Mouse (Mus musculus) midbrain, embryonic 13.5 days (tissue): ENCODE results near the gene Cnpy2. TPM values are rescaled to one million over a fixed set of nuclear protein-coding genes. Genes with fewer than 3 reads are reported as not detected.
"Not testable (repeated sequence)": the region's sequence is repeated elsewhere in the genome, so short reads cannot be mapped to it uniquely, and the experiment has no call there.

ENCODE experiments used
- ATAC-seq: fragments of 200-750 bp; cut with Nextera tagmentation; 2 replicates; pipeline ENCODE4 v1.8.0; 2017; ENCODE audit warnings: mild to moderate bottlenecking, moderate TSS enrichment, moderate library complexity
- H3K27ac ChIP-seq: fragments of 300-500 bp; sonication (generic); 2 replicates; pipeline ENCODE4 v1.5.1; 2015; ENCODE audit warnings: inconsistent platforms, mild to moderate bottlenecking, moderate library complexity
- H3K27me3 ChIP-seq: fragments of 300-500 bp; sonication (generic); 2 replicates; pipeline ENCODE4 v1.6.1; 2015; ENCODE audit warnings: mild to moderate bottlenecking, inconsistent platforms
- H3K36me3 ChIP-seq: fragments of 300-500 bp; sonication (generic); 2 replicates; pipeline ENCODE4 v1.6.1; 2015; ENCODE audit warnings: mild to moderate bottlenecking, inconsistent platforms
- H3K4me1 ChIP-seq: fragments of 300-500 bp; sonication (generic); replicated peaks from 2 replicates; pipeline ENCODE4 v1.6.1; 2015; ENCODE audit warnings: inconsistent platforms
- H3K4me2 ChIP-seq: fragments of 300-500 bp; sonication (generic); replicated peaks from 2 replicates; pipeline ENCODE4 v1.6.1; 2015; ENCODE audit warnings: moderate library complexity, mild to moderate bottlenecking, inconsistent platforms
- H3K4me3 ChIP-seq: fragments of 300-500 bp; sonication (generic); replicated peaks from 2 replicates; pipeline ENCODE4 v1.5.1; 2015; ENCODE audit warnings: mild to moderate bottlenecking, inconsistent platforms
- H3K9ac ChIP-seq: fragments of 300-500 bp; sonication (generic); replicated peaks from 2 replicates; pipeline ENCODE4 v1.6.1; 2015; ENCODE audit warnings: mild to moderate bottlenecking, inconsistent platforms
- H3K9me3 ChIP-seq: fragments of 300-500 bp; sonication (generic); 2 replicates; pipeline ENCODE4 v1.6.1; 2016; ENCODE audit warnings: mild to moderate bottlenecking, inconsistent platforms
- WGBS: fragments of 180-500 bp; shearing (Covaris S2); methylation state at CpG from one replicate; pipeline ENCODE4 v1.1.7; 2015; 5-methylcytosine and 5-hydroxymethylcytosine counted together
- polyA plus RNA-seq: library from polyadenylated mRNA; unstranded; fragments of >200 nt; fragmentation: Nextera tagmentation; extraction: Ambion mirVana; gene quantifications from 2 replicates; pipeline ENCODE4 v1.2.1, GENCODE M21; 2015

The Cnpy2 gene
- polyA plus RNA-seq, 1 experiment from 2014 or later, result 230 TPM

- no peak overlapping the region for H3K4me2 ChIP-seq
- no peak overlapping the region for H3K9ac ChIP-seq
- H3K36me3 ChIP-seq, result peaks cover 45% of the 10 kb centered on the region
- H3K9me3 ChIP-seq, result no peaks in the 10 kb centered on the region
- H3K4me3 ChIP-seq, result no peak overlapping the region
- 95% methylated on average over 8 of the region's 8 CpGs for WGBS
- peaks cover 16% of the 10 kb centered on the region for H3K4me1 ChIP-seq
- no peak overlapping the region for H3K27ac ChIP-seq
- no peak for ATAC-seq
- H3K27me3 ChIP-seq, result no peaks in the 10 kb centered on the region
Observed at GRCm38 (mm10) chr10:128326825-128327224, 4.6 kb downstream of the Cnpy2 start.

- Histone ChIP-seq H3K9ac (no peak overlapping the region), H3K27me3 (no peaks in the 10 kb centered on the region), H3K4me1 (peaks cover 15% of the 10 kb centered on the region), H3K4me2 (no peak overlapping the region), H3K9me3 (no peaks in the 10 kb centered on the region), H3K36me3 (peaks cover 45% of the 10 kb centered on the region), H3K27ac (no peak overlapping the region), H3K4me3 (no peak overlapping the region)
- 90% methylated on average over 10 of the region's 10 CpGs for WGBS
- ATAC-seq, result no peak
Observed at GRCm38 (mm10) chr10:128327610-128328009, 5.4 kb downstream of the Cnpy2 start.

GRCm38 (mm10) chr10:128332358-128333249 is 10.3 kb downstream of the Cnpy2 start:
- not testable (repeated sequence) for H3K27ac ChIP-seq, H3K9ac ChIP-seq, H3K4me3 ChIP-seq, H3K27me3 ChIP-seq, H3K9me3 ChIP-seq, H3K4me2 ChIP-seq, H3K4me1 ChIP-seq, ATAC-seq
- 75% methylated on average over 6 of the region's 6 CpGs for WGBS
- H3K36me3 ChIP-seq, result peaks cover 17% of the 10 kb centered on the region

- 8% methylated on average over 4 of the region's 4 CpGs for WGBS
- peaks cover 24% of the 10 kb centered on the region for H3K4me1 ChIP-seq
- peaks cover 3% of the 10 kb centered on the region; the same call in 1 of the 2 replicates for H3K36me3 ChIP-seq
- H3K27me3 ChIP-seq, result no peaks in the 10 kb centered on the region
- H3K27ac ChIP-seq, result no peak overlapping the region
- no peak for ATAC-seq
- H3K9ac ChIP-seq, result no peak overlapping the region
- no peaks in the 10 kb centered on the region for H3K9me3 ChIP-seq
- H3K4me3 ChIP-seq, result no peak overlapping the region
- H3K4me2 ChIP-seq, result no peak overlapping the region
Observed at GRCm38 (mm10) chr10:128335582-128335981, 13.3 kb downstream of the Cnpy2 start.

GRCm38 (mm10) chr10:128336195-128336594 is 13.9 kb downstream of the Cnpy2 start:
- H3K9ac ChIP-seq, result no peak overlapping the region
- peaks cover 27% of the 10 kb centered on the region for H3K4me1 ChIP-seq
- no peaks in the 10 kb centered on the region for H3K9me3 ChIP-seq
- ATAC-seq, result no peak
- no peaks in the 10 kb centered on the region for H3K27me3 ChIP-seq
- peaks cover 3% of the 10 kb centered on the region; the same call in 1 of the 2 replicates for H3K36me3 ChIP-seq
- WGBS, result 94% methylated on average over 3 of the region's 3 CpGs
- H3K4me2 ChIP-seq, result no peak overlapping the region
- no peak overlapping the region for H3K27ac ChIP-seq
- peak overlapping the region; percentile 94; the same call in 1 of the 2 replicates for H3K4me3 ChIP-seq

GRCm38 (mm10) chr10:128336597-128336996 is 14.3 kb downstream of the Cnpy2 start:
- H3K27me3 ChIP-seq, result no peaks in the 10 kb centered on the region
- no peaks in the 10 kb centered on the region for H3K9me3 ChIP-seq
- H3K9ac ChIP-seq, result no peak overlapping the region
- peaks cover 3% of the 10 kb centered on the region; the same call in 1 of the 2 replicates for H3K36me3 ChIP-seq
- H3K27ac ChIP-seq, result no peak overlapping the region
- peaks cover 27% of the 10 kb centered on the region for H3K4me1 ChIP-seq
- H3K4me3 ChIP-seq, result peak overlapping the region; percentile 94
- ATAC-seq, result no peak
- H3K4me2 ChIP-seq, result peak overlapping the region; percentile 88
- whole genome bisulfite sequencing, result 89% methylated on average over 3 of the region's 3 CpGs

- Histone ChIP-seq H3K4me1 (peaks cover 27% of the 10 kb centered on the region), H3K36me3 (peaks cover 3% of the 10 kb centered on the region; the same call in 1 of the 2 replicates), H3K4me3 (peak within 1 kb of the TSS; percentile 94), H3K4me2 (peak within 1 kb of the TSS; percentile 88), H3K9me3 (no peaks in the 10 kb centered on the region), H3K9ac (peak within 1 kb of the TSS; percentile 96), H3K27me3 (no peaks in the 10 kb centered on the region), H3K27ac (peak within 1 kb of the TSS; percentile 93)
- WGBS, result under 1% methylated on average over 60 of the region's 61 CpGs
- peak; percentile 99 for ATAC-seq
Observed at GRCm38 (mm10) chr10:128337306-128338181, 15.3 kb downstream of the Cnpy2 start, which contains the start of gene Cs. TSS of gene Cs (plus strand) at chr10:128337734.

- Histone ChIP-seq H3K9me3 (no peaks in the 10 kb centered on the region), H3K4me1 (peaks cover 27% of the 10 kb centered on the region), H3K27ac (peak overlapping the region; percentile 93), H3K36me3 (peaks cover 3% of the 10 kb centered on the region; the same call in 1 of the 2 replicates), H3K27me3 (no peaks in the 10 kb centered on the region), H3K9ac (peak overlapping the region; percentile 96), H3K4me2 (peak overlapping the region; percentile 88), H3K4me3 (peak overlapping the region; percentile 94)
- no peak for ATAC-seq
- WGBS, result 23% methylated on average over 5 of the region's 5 CpGs
Observed at GRCm38 (mm10) chr10:128338415-128338814, 16.2 kb downstream of the Cnpy2 start.

GRCm38 (mm10) chr10:128338948-128339347 is 16.7 kb downstream of the Cnpy2 start:
- H3K4me2 ChIP-seq, result peak overlapping the region; percentile 88
- H3K27me3 ChIP-seq, result no peaks in the 10 kb centered on the region
- no peak for ATAC-seq
- peak overlapping the region; percentile 94 for H3K4me3 ChIP-seq
- H3K9ac ChIP-seq, result peak overlapping the region; percentile 96; the same call in 1 of the 2 replicates
- no peak overlapping the region for H3K27ac ChIP-seq
- WGBS, result 77% methylated on average over 2 of the region's 2 CpGs
- peaks cover 27% of the 10 kb centered on the region for H3K4me1 ChIP-seq
- H3K9me3 ChIP-seq, result no peaks in the 10 kb centered on the region
- H3K36me3 ChIP-seq, result peaks cover 3% of the 10 kb centered on the region; the same call in 1 of the 2 replicates

GRCm38 (mm10) chr10:128340257-128340656 is 18.0 kb downstream of the Cnpy2 start:
- Histone ChIP-seq H3K4me3 (no peak overlapping the region), H3K27me3 (no peaks in the 10 kb centered on the region), H3K27ac (no peak overlapping the region), H3K4me2 (no peak overlapping the region), H3K9me3 (no peaks in the 10 kb centered on the region), H3K36me3 (peaks cover 3% of the 10 kb centered on the region; the same call in 1 of the 2 replicates), H3K4me1 (peaks cover 34% of the 10 kb centered on the region), H3K9ac (no peak overlapping the region)
- WGBS, result 91% methylated on average over 2 of the region's 2 CpGs
- no peak for ATAC-seq

- ATAC-seq, result no peak
Observed at GRCm38 (mm10) chr10:128343436-128343835, 21.2 kb downstream of the Cnpy2 start.

More at GRCm38 (mm10) chr10:128343436-128343835, 21.2 kb downstream of the Cnpy2 start:
- peaks cover 25% of the 10 kb centered on the region for H3K4me1 ChIP-seq
- no peaks in the 10 kb centered on the region for H3K27me3 ChIP-seq
- H3K36me3 ChIP-seq, result peaks cover 3% of the 10 kb centered on the region; the same call in 1 of the 2 replicates
- no peak overlapping the region for H3K4me2 ChIP-seq
- H3K9ac ChIP-seq, result no peak overlapping the region
- H3K27ac ChIP-seq, result no peak overlapping the region
- no peaks in the 10 kb centered on the region for H3K9me3 ChIP-seq
- WGBS, result 100% methylated on average over 1 of the region's 1 CpGs
- no peak overlapping the region for H3K4me3 ChIP-seq
